Mouse (Mus musculus): ENCODE results near the gene Slit2.
A peak's percentile ranks its signal among the peaks of the same experiment; 100 is the strongest.

Slit2 gene

GRCm38 (mm10) chr5:47982941-47983701 is at the start of gene Slit2:
Slit2 (plus strand) TSS chr5:47983138.
- peak; percentile 59 for DNase-seq

GRCm38 (mm10) chr5:47938586-47939372 is 44.2 kb upstream of the Slit2 start:
- DNase-seq = no peak

- DNase-seq = no peak
Measured at GRCm38 (mm10) chr5:47956451-47956850, 26.5 kb upstream of the Slit2 start.

- DNase-seq = no peak
Measured at GRCm38 (mm10) chr5:47975795-47976194, 7.1 kb upstream of the Slit2 start.

GRCm38 (mm10) chr5:47979371-47979770 is 3.6 kb upstream of the Slit2 start:
- no peak for DNase-seq

- no peak for DNase-seq
Measured at GRCm38 (mm10) chr5:47980459-47980858, 2.5 kb upstream of the Slit2 start.

- no peak for DNase-seq
Measured at GRCm38 (mm10) chr5:47981951-47982350, 987 bp upstream of the Slit2 start.

GRCm38 (mm10) chr5:47983746-47984583 is 1.0 kb downstream of the Slit2 start:
- DNase-seq = peak; percentile 16

- DNase-seq = peak; percentile 5
Measured at GRCm38 (mm10) chr5:47984584-47985197, 1.8 kb downstream of the Slit2 start.

- peak; percentile 7 for DNase-seq
Measured at GRCm38 (mm10) chr5:47985198-47985631, 2.3 kb downstream of the Slit2 start.

GRCm38 (mm10) chr5:47985901-47986670 is 3.1 kb downstream of the Slit2 start:
- peak; percentile 26 for DNase-seq

- DNase-seq = no peak
Measured at GRCm38 (mm10) chr5:47990926-47991325, 8.0 kb downstream of the Slit2 start.

GRCm38 (mm10) chr5:48003708-48004415 is 20.9 kb downstream of the Slit2 start:
- DNase-seq = no peak

GRCm38 (mm10) chr5:48005533-48005932 is 22.6 kb downstream of the Slit2 start:
- no peak for DNase-seq

- DNase-seq = no peak
Measured at GRCm38 (mm10) chr5:48006059-48006458, 23.1 kb downstream of the Slit2 start.

GRCm38 (mm10) chr5:48023441-48023840 is 40.5 kb downstream of the Slit2 start:
- no peak for DNase-seq

- no peak for DNase-seq
Measured at GRCm38 (mm10) chr5:48034875-48035274, 51.9 kb downstream of the Slit2 start.

GRCm38 (mm10) chr5:48038033-48038432 is 55.1 kb downstream of the Slit2 start:
- no peak for DNase-seq

GRCm38 (mm10) chr5:48048986-48049751 is 66.2 kb downstream of the Slit2 start:
- no peak for DNase-seq

- DNase-seq = no peak
Measured at GRCm38 (mm10) chr5:48050637-48051314, 67.8 kb downstream of the Slit2 start.
